ENCODE assay signal across 15 mouse cellular contexts in the genomic region with DNA sequence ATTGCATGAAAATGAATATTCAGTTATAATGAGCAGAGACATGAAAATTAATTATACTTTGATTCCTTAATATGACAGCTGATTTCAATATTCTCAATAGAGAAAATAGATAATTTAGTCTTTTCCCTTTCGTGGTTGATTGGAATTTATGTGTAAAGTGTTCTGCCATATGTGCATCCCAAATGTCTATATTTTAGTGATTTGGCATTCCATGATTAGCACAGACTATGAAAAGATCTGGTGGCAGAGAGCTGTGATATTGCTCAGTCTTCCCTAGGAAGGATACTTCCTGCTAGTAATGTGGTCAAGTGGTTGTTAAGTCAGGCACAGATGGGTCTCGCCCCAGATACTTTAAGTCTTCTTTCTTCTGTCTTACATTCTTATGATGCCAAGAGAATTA.
"Had no signal": no experiment of that assay in that cellular context is flagged by ENCODE, and none has a peak within 500 bp of the region (broad histone marks: within the 10 kb centered on the region; RNA-seq: fewer than 3 reads in every experiment).

No protein-coding gene starts in this region.

- ATAC-seq: midbrain, embryonic 13.5 days; midbrain, embryonic 15.5 days had no signal

- H3K9me3 ChIP-seq: megakaryocyte, embryonic 14.5 days; midbrain, embryonic 13.5 days; midbrain, embryonic 15.5 days; neural tube, embryonic 12.5 days; stomach, embryonic 15.5 days had no signal

- DNase-seq: lung, adult 18-20 months; lung, embryonic 14.5 days; lung, postnatal 10 days; right cerebral cortex, postnatal 14 days; thymus, adult 2 months; thymus, postnatal 14 days; thymus, postnatal 4 days had no signal

- H3K4me3 ChIP-seq: megakaryocyte, embryonic 14.5 days; midbrain, embryonic 13.5 days; midbrain, embryonic 15.5 days; neural tube, embryonic 12.5 days; stomach, embryonic 15.5 days had no signal

- H3K27me3 ChIP-seq: megakaryocyte, embryonic 14.5 days; midbrain, embryonic 13.5 days; midbrain, embryonic 15.5 days; neural tube, embryonic 12.5 days; stomach, embryonic 15.5 days had no signal

- H3K9ac ChIP-seq: lung, embryonic 14.5 days; midbrain, embryonic 13.5 days; midbrain, embryonic 15.5 days; neural tube, embryonic 12.5 days; stomach, embryonic 15.5 days had no signal

- H3K36me3 ChIP-seq: midbrain, embryonic 13.5 days; midbrain, embryonic 15.5 days; neural tube, embryonic 12.5 days; stomach, embryonic 15.5 days had no signal

- H3K27ac ChIP-seq: macrophage; midbrain, embryonic 13.5 days; midbrain, embryonic 15.5 days; neural tube, embryonic 12.5 days; stomach, embryonic 15.5 days; stomach, postnatal 0 days had no signal

- H3K4me1 ChIP-seq: megakaryocyte, embryonic 14.5 days; midbrain, embryonic 13.5 days; midbrain, embryonic 15.5 days; neural tube, embryonic 12.5 days; stomach, embryonic 15.5 days had no signal

- H3K4me2 ChIP-seq: lung, embryonic 14.5 days; midbrain, embryonic 11.5 days; midbrain, embryonic 13.5 days; midbrain, embryonic 15.5 days; neural tube, embryonic 12.5 days; stomach, embryonic 15.5 days had no signal
